Mouse (Mus musculus): ENCODE results near the gene Abl2. TPM values are rescaled to one million over a fixed set of nuclear protein-coding genes. Genes with fewer than 3 reads are reported as not detected.

Abl2 gene
- polyA plus RNA-seq, 1 experiment from 2014 or later, result 2.7 TPM

DNA sequence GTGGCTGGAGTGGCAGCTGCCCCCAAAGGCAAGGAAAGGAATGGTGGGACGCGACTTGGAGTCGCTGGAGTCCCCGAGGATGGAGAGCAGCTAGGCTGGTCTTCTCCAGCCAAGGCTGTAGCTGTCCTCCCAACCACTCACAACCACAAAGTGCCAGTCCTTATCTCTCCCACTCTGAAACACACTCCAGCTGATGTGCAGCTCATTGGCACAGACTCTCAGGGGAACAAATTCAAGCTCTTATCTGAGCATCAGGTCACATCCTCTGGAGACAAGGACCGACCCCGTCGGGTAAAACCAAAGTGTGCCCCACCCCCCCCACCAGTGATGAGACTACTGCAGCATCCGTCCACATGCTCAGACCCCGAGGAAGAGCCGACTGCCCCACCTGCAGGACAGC is 83.2 kb downstream of the Abl2 start:
- Histone ChIP-seq H3K4me2 (ENCODE audit: low read depth, low read length) (no peak overlapping the region), H3K9me3 (ENCODE audit: control insufficient read depth, low read length) (no peaks in the 10 kb centered on the region), H3K36me3 (ENCODE audit: control insufficient read depth, insufficient read depth, low read length) (peaks cover 13% of the 10 kb centered on the region), H3K9ac (ENCODE audit: low read depth, low read length) (no peak overlapping the region), H3K27me3 (replicated peaks; ENCODE audit: control insufficient read depth, insufficient read depth, low read length) (no peaks in the 10 kb centered on the region), H3K4me1 (ENCODE audit: control insufficient read depth, insufficient read depth, low read length) (no peaks in the 10 kb centered on the region), H3K27ac (ENCODE audit: low read length) (no peak overlapping the region), H3K4me3 (ENCODE audit: low read length) (no peak overlapping the region)
- ATAC-seq, result no peak
- WGBS, result 91% methylated on average over 10 of the region's 10 CpGs

DNA sequence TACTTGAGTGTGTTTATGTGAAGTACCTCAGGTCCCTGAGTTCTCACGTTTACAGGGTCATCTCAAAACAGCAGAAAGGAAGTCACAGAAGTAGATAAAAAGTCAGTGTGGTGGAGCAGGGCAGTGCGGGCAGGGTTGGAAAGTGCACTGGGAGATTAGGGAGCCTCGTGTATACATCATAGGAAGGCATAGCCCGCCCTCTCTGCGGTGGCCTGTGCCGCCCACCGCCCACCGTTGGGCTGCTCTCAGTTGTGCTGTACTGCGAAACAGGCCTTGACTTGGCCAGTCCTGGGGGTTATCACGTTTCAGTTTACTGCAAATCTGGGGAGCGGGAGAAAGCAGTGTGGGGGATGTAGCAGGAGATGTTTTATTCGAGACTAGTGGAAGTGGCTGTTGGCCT is 84.2 kb downstream of the Abl2 start:
- Histone ChIP-seq H3K4me1 (ENCODE audit: control insufficient read depth, insufficient read depth, low read length) (no peaks in the 10 kb centered on the region), H3K9ac (ENCODE audit: low read depth, low read length) (no peak overlapping the region), H3K9me3 (ENCODE audit: control insufficient read depth, low read length) (no peaks in the 10 kb centered on the region), H3K4me3 (ENCODE audit: low read length) (no peak overlapping the region), H3K36me3 (ENCODE audit: control insufficient read depth, insufficient read depth, low read length) (peaks cover 10% of the 10 kb centered on the region), H3K27me3 (replicated peaks; ENCODE audit: control insufficient read depth, insufficient read depth, low read length) (no peaks in the 10 kb centered on the region), H3K4me2 (ENCODE audit: low read depth, low read length) (no peak overlapping the region), H3K27ac (ENCODE audit: low read length) (no peak overlapping the region)
- WGBS, result 69% methylated on average over 12 of the region's 12 CpGs
- no peak for ATAC-seq

DNA sequence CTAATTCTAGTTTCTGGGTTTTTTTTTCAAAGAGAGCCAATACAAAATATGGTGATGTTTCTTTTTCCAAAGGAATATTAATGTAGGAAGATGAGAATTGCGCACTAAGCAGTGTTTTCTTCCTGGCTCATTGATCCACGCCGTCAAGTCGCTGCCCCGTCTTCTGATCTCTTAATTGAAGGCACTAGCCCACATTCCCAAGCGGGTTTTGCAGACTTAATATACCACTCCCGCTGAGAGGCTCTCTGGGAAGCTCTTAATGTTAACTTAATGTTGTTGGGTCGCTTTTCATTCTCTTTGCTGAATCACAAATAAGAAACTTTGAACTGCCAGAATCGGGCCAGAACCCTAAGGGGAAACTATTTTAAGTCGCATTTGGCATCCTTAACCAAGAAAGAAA is 85.5 kb downstream of the Abl2 start:
- no peak for ATAC-seq

DNA sequence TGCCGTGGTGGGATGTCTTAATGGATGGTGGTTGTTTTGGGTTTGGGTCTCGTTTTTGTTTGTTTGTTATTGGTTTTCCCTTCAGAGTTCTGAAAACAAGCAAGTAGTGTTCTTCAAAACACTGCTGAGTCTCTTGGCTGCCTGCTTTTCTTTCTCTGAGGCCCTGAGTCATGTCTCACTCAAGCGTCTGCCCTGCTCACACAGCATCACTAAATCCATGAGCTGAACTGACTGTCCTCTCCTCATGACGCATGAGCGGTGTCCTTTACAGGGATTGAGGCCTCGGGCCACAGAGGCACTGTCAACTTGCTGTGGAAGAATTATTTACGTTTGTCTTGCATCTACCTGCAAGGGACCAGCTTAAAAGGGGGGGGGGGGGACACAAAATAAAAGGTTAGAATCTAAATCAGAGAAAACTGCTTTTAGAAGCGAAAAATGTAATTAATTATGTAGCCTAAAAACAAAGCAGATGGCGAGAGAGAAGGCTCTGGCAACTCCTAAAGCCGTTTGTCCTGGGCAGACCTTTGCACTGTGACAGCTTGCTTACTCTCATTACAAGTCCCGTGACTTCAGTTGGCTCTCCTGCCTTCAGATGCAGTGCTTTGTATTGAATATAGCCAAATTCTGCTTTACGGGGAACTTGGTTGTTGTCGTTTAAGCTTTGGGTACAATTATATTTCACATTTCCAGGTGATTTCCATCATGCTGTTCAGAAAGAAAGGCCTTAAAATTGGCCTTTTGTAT is 86.4 kb downstream of the Abl2 start:
- H3K4me3 ChIP-seq (ENCODE audit: low read length), result no peak overlapping the region
- H3K4me2 ChIP-seq (ENCODE audit: low read depth, low read length), result no peak overlapping the region
- no peaks in the 10 kb centered on the region for H3K9me3 ChIP-seq (ENCODE audit: control insufficient read depth, low read length)
- H3K9ac ChIP-seq (ENCODE audit: low read depth, low read length), result no peak overlapping the region
- peaks cover 10% of the 10 kb centered on the region for H3K36me3 ChIP-seq (ENCODE audit: control insufficient read depth, insufficient read depth, low read length)
- no peaks in the 10 kb centered on the region for H3K4me1 ChIP-seq (ENCODE audit: control insufficient read depth, insufficient read depth, low read length)
- H3K27ac ChIP-seq (ENCODE audit: low read length), result no peak overlapping the region
- 69% methylated on average over 13 of the region's 13 CpGs for WGBS
- ATAC-seq, result no peak
- no peaks in the 10 kb centered on the region for H3K27me3 ChIP-seq (replicated peaks; ENCODE audit: control insufficient read depth, insufficient read depth, low read length)

More for the DNA sequence above, 85.5 kb downstream of the Abl2 start:
- H3K36me3 ChIP-seq (ENCODE audit: control insufficient read depth, insufficient read depth, low read length), result peaks cover 10% of the 10 kb centered on the region
- no peaks in the 10 kb centered on the region for H3K9me3 ChIP-seq (ENCODE audit: control insufficient read depth, low read length)
- no peak overlapping the region for H3K4me2 ChIP-seq (ENCODE audit: low read depth, low read length)
- no peak overlapping the region for H3K4me3 ChIP-seq (ENCODE audit: low read length)
- no peaks in the 10 kb centered on the region for H3K27me3 ChIP-seq (replicated peaks; ENCODE audit: control insufficient read depth, insufficient read depth, low read length)
- no peak overlapping the region for H3K27ac ChIP-seq (ENCODE audit: low read length)
- 77% methylated on average over 10 of the region's 10 CpGs for WGBS
- no peak overlapping the region for H3K9ac ChIP-seq (ENCODE audit: low read depth, low read length)
- H3K4me1 ChIP-seq (ENCODE audit: control insufficient read depth, insufficient read depth, low read length), result no peaks in the 10 kb centered on the region

DNA sequence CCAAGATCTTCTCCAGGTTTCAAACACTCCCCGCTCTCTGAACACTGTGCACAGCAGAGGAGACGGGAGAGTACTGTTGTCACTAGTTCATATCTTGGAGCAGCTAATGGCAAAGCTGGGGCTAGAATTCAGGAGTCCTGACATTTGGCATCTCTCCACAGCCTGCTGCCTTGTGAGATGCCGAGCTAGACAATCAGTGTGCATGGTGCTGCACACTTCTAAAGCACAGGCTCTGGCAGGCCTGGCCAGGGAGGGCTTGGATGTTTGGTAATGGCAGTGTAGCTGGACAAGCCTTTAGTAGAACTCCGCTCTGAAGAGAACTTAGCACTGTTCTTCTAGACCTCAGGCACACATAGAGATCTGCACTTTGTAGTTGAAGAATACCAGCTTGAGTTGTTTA is 87.4 kb downstream of the Abl2 start:
- no peaks in the 10 kb centered on the region for H3K4me1 ChIP-seq (ENCODE audit: control insufficient read depth, insufficient read depth, low read length)
- no peaks in the 10 kb centered on the region for H3K27me3 ChIP-seq (replicated peaks; ENCODE audit: control insufficient read depth, insufficient read depth, low read length)
- H3K4me3 ChIP-seq (ENCODE audit: low read length), result no peak overlapping the region
- ATAC-seq, result no peak
- no peak overlapping the region for H3K9ac ChIP-seq (ENCODE audit: low read depth, low read length)
- no peak overlapping the region for H3K27ac ChIP-seq (ENCODE audit: low read length)
- 80% methylated on average over 4 of the region's 4 CpGs for WGBS
- peaks cover 5% of the 10 kb centered on the region; the same call in 1 of the 2 replicates for H3K36me3 ChIP-seq (ENCODE audit: control insufficient read depth, insufficient read depth, low read length)
- no peaks in the 10 kb centered on the region for H3K9me3 ChIP-seq (ENCODE audit: control insufficient read depth, low read length)
- H3K4me2 ChIP-seq (ENCODE audit: low read depth, low read length), result no peak overlapping the region

DNA sequence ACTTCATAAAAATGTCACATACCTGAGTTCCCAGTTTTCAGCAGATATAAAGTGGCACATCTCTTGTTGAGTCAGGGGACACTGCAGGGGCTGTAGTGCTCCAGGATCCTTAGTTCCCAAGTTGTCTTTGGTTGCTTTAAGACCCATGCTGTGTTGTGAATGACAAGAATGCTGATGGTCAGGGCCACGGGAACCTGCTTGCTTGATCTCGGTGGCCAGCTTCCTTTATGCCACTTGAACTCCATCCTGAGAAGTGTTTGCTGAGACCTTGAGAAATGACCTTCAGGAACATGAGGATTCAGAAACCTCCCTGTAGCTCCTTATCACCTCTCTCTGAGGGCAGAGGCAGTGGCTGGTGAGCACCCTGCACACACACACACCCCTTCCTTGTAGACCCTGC is 90.1 kb downstream of the Abl2 start:
- Histone ChIP-seq H3K4me1 (ENCODE audit: control insufficient read depth, insufficient read depth, low read length) (no peaks in the 10 kb centered on the region), H3K4me3 (ENCODE audit: low read length) (no peak overlapping the region), H3K27ac (ENCODE audit: low read length) (no peak overlapping the region), H3K4me2 (ENCODE audit: low read depth, low read length) (no peak overlapping the region), H3K27me3 (replicated peaks; ENCODE audit: control insufficient read depth, insufficient read depth, low read length) (no peaks in the 10 kb centered on the region), H3K36me3 (ENCODE audit: control insufficient read depth, insufficient read depth, low read length) (no peaks in the 10 kb centered on the region), H3K9me3 (ENCODE audit: control insufficient read depth, low read length) (no peaks in the 10 kb centered on the region), H3K9ac (ENCODE audit: low read depth, low read length) (no peak overlapping the region)
- whole genome bisulfite sequencing, result 48% methylated on average over 2 of the region's 2 CpGs
- no peak for ATAC-seq

DNA sequence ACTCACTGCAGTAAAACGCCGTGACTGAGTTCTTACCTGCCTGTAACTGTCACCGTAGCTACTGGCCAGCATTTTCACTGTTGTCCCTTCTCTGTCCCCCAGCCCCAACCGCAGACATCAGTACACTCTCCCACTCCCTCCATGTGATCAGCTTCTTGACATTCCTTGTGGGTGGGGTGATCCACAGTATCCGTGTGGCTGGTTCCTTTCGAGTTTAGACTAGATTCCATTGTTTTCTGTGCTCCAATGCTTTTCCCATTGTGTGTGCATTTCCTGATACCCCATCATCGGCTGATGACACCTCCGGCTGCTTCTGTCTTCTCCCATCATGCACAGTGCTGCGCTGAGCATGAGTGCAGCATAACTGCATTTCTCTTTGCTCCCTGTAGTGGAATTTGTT is 92.0 kb downstream of the Abl2 start:
- Histone ChIP-seq H3K4me2 (ENCODE audit: low read depth, low read length) (no peak overlapping the region), H3K27ac (ENCODE audit: low read length) (no peak overlapping the region), H3K27me3 (replicated peaks; ENCODE audit: control insufficient read depth, insufficient read depth, low read length) (no peaks in the 10 kb centered on the region), H3K4me1 (ENCODE audit: control insufficient read depth, insufficient read depth, low read length) (no peaks in the 10 kb centered on the region), H3K9ac (ENCODE audit: low read depth, low read length) (no peak overlapping the region), H3K4me3 (ENCODE audit: low read length) (no peak overlapping the region), H3K36me3 (ENCODE audit: control insufficient read depth, insufficient read depth, low read length) (no peaks in the 10 kb centered on the region), H3K9me3 (ENCODE audit: control insufficient read depth, low read length) (no peaks in the 10 kb centered on the region)
- ATAC-seq, result no peak
- 84% methylated on average over 9 of the region's 9 CpGs for WGBS

DNA sequence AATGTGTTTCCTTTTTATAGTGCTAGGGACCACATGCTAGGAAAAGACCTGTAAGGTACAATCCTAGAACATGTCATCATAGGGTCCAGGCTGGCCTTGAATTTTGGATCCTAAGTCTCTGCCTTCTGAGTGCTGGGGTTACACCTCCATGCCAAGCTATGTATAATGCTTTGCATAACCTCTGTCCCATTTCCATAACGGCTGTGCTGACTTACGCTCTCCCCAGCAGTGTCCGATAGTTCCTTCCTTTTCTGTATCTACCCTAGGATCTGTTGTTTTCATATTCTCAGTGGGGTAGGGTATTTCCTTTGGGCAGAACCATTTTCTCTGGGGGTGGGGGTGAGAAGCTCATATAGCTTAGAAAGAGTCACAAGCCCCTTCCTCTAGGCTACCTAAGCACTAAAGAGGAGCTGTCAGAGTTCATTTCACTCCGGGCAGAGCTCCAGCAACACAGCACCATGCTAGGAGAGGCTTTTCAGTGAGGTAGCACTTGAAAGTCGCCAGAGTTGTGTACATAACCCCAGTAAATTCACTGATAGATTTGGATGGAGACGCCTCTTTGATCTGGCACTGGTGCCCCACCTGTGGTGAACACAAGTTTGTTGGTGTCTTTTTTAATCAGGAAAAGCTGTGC is 93.7 kb downstream of the Abl2 start:
- ATAC-seq, result no peak
- Histone ChIP-seq H3K4me1 (ENCODE audit: control insufficient read depth, insufficient read depth, low read length) (no peaks in the 10 kb centered on the region), H3K27ac (ENCODE audit: low read length) (no peak overlapping the region), H3K9ac (ENCODE audit: low read depth, low read length) (no peak overlapping the region), H3K9me3 (ENCODE audit: control insufficient read depth, low read length) (no peaks in the 10 kb centered on the region), H3K4me3 (ENCODE audit: low read length) (no peak overlapping the region), H3K27me3 (replicated peaks; ENCODE audit: control insufficient read depth, insufficient read depth, low read length) (no peaks in the 10 kb centered on the region), H3K4me2 (ENCODE audit: low read depth, low read length) (no peak overlapping the region), H3K36me3 (ENCODE audit: control insufficient read depth, insufficient read depth, low read length) (no peaks in the 10 kb centered on the region)
- WGBS, result 54% methylated on average over 6 of the region's 6 CpGs

DNA sequence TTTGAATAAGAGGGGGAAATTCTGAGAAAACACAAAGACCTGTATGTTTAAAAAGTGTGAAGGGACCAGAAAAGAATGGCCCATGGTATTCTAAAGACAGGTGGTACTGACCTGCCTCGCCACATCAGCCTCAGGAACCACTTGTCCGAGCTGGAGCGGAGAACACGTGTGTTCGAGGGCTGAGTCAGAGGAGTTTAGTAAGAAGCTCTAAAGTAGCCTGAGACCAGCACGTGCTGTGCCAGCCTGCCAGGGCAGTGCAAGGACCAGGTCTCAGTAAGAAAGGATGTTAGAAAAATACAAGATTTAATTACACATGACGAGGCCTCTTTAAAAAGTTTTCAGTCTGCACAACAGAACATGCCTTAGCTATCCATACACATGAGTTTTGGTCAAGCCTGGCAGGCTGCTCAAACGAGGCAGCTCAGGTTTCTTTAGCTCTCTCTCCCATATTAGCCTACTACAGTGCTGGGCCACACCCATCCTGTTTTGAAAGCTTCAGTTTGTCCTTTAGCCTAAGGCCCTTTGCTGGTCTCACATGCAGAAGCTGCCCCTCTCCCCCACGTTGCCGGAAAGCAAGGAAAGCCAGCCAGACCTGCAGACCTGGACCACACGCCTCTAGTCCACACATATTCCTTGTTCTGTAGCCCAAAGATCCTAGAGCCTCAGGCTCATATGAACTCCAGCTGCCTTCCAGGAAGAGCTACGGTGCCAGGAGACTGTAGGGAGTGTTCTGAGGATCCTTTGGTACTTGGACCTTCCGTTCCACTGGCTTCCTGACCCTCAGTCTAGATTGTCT is 96.3 kb downstream of the Abl2 start:
- no peak for ATAC-seq
- no peaks in the 10 kb centered on the region for H3K9me3 ChIP-seq (ENCODE audit: control insufficient read depth, low read length)
- no peak overlapping the region for H3K4me2 ChIP-seq (ENCODE audit: low read depth, low read length)
- H3K27me3 ChIP-seq (replicated peaks; ENCODE audit: control insufficient read depth, insufficient read depth, low read length), result no peaks in the 10 kb centered on the region
- H3K27ac ChIP-seq (ENCODE audit: low read length), result 0 out of 2 replicates have a peak overlapping the region, but pooled peaks have one; percentile 10
- no peak overlapping the region for H3K9ac ChIP-seq (ENCODE audit: low read depth, low read length)
- no peaks in the 10 kb centered on the region for H3K36me3 ChIP-seq (ENCODE audit: control insufficient read depth, insufficient read depth, low read length)
- WGBS, result 80% methylated on average over 13 of the region's 13 CpGs
- H3K4me3 ChIP-seq (ENCODE audit: low read length), result no peak overlapping the region
- H3K4me1 ChIP-seq (ENCODE audit: control insufficient read depth, insufficient read depth, low read length), result no peaks in the 10 kb centered on the region

Data from intestine, embryonic 16.5 days (tissue).